Mouse (Mus musculus): ENCODE measurements around the gene Ipmk. TPM values are rescaled to one million over a fixed set of nuclear protein-coding genes. Genes with fewer than 3 reads are reported as not detected.

Gene Ipmk
- polyA plus RNA-seq, 1 experiment from 2014 or later: 16.7 TPM

DNA sequence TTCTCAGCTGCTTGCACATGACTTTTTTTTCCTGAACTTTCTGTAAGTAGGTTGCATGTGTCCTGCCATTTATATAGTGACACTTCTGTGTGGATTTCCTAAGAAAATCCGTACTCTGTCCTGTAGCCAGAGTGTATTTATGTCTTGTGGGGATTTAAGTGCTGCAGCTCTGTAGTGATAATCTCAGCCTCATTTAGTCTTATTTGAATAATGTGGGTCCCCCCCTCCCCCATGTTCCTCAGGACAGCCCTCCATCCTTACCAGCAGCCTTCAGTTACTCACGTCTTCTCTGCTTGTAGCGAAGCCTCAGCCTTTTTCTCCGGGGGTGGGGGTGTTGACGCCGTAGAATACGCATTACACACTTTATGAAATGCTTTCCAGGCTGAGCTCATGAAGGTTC is 3.7 kb downstream of the Ipmk start:
- H3K36me3 ChIP-seq: no peaks in the 10 kb centered on the region

DNA sequence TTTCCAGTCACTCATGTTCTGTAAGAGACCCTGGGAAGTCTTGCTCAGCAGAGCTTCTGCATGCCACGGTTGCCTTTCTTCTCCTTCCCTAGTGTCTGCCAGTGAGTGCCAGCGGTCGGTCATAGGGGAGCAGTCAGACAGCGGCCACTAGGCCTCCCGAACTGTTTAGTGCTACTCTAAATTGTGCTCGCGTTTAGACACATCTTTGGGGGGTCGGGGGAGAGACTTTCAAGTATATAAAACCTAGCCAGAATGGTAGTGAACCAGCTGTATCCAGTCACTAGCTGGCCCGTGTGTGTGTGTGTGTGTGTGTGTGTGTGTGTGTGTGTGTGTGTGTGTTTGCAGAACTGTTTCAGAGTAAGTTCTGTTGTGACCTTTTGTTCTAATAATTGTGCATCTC is 6.3 kb downstream of the Ipmk start:
- H3K4me1 ChIP-seq: peaks cover 6% of the 10 kb centered on the region; the same call in 1 of the 2 replicates
- WGBS: 71% methylated on average over 9 of the region's 9 CpGs

More for the DNA sequence above, 3.7 kb downstream of the Ipmk start:
- 92% methylated on average over 7 of the region's 7 CpGs for WGBS
- H3K4me3 ChIP-seq: no peak overlapping the region
- no peaks in the 10 kb centered on the region for H3K27me3 ChIP-seq
- no peak overlapping the region for H3K27ac ChIP-seq
- H3K4me2 ChIP-seq (replicated peaks): no peak overlapping the region
- H3K4me1 ChIP-seq: peaks cover 9% of the 10 kb centered on the region; the same call in 1 of the 2 replicates
- no peak overlapping the region for H3K9ac ChIP-seq
- H3K9me3 ChIP-seq: no peaks in the 10 kb centered on the region
- no peak for ATAC-seq (ENCODE audit: insufficient number of reproducible peaks, insufficient read depth, low FRiP score, low TSS enrichment)

DNA sequence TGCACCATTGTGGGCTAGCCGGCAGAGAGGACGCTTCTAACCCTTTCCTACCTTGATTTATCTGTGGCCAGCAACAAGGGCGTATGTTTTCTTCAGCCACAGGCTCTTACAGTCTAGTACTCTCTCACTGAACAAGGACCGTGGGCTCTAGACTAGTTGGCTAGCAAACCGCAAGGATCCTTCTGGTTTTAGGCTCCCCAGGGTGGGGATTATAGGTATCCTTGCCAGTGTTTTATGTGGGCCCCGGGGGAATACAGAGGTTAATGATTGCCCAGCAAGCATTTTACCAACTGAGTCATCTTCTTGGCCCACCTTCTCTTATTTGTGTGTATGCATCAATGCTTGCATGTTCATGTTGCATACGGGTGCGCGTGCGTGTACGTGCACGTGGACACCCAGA is 7.4 kb downstream of the Ipmk start:
- WGBS: 90% methylated on average over 12 of the region's 12 CpGs
- H3K9me3 ChIP-seq: no peaks in the 10 kb centered on the region
- H3K36me3 ChIP-seq: no peaks in the 10 kb centered on the region

More for the DNA sequence above, 6.3 kb downstream of the Ipmk start:
- no peak overlapping the region for H3K4me3 ChIP-seq
- H3K9me3 ChIP-seq: no peaks in the 10 kb centered on the region
- H3K36me3 ChIP-seq: no peaks in the 10 kb centered on the region
- no peak overlapping the region for H3K27ac ChIP-seq
- H3K4me2 ChIP-seq (replicated peaks): no peak overlapping the region
- no peaks in the 10 kb centered on the region for H3K27me3 ChIP-seq
- ATAC-seq (ENCODE audit: insufficient number of reproducible peaks, insufficient read depth, low FRiP score, low TSS enrichment): no peak
- no peak overlapping the region for H3K9ac ChIP-seq

DNA sequence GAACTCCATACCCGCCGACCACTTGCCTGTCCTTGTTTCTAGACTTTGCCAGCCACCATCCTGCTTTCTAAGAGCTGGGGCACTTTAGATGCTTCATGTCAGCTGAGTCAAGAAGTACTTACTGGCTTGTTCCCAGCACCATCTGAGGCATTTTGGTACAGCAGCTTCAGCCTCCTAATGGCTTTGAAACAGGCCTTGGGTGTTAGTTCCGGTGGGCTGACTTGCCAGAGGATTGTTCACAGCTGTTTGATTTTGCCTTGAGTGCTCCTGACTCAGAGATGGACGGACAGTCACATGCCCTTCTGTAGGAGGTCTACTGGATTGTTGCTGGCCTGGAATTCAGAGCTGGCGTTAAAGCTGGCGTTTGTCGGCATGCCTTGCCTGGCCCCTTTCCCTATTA is 13.5 kb downstream of the Ipmk start:
- Histone ChIP-seq H3K4me2 (replicated peaks) (no peak overlapping the region), H3K27me3 (no peaks in the 10 kb centered on the region), H3K9ac (no peak overlapping the region), H3K9me3 (no peaks in the 10 kb centered on the region), H3K36me3 (no peaks in the 10 kb centered on the region; the same call in 1 of the 2 replicates), H3K27ac (no peak overlapping the region), H3K4me1 (0 out of 2 replicates have a peak, but pooled peaks cover 7% of the 10 kb centered on the region), H3K4me3 (no peak overlapping the region)
- ATAC-seq (ENCODE audit: insufficient number of reproducible peaks, insufficient read depth, low FRiP score, low TSS enrichment): no peak
- WGBS: 82% methylated on average over 7 of the region's 7 CpGs

More for the DNA sequence above, 7.4 kb downstream of the Ipmk start:
- Histone ChIP-seq H3K4me1 (no peaks in the 10 kb centered on the region), H3K27me3 (no peaks in the 10 kb centered on the region), H3K4me2 (replicated peaks) (no peak overlapping the region), H3K4me3 (no peak overlapping the region), H3K27ac (no peak overlapping the region), H3K9ac (no peak overlapping the region)
- no peak for ATAC-seq (ENCODE audit: insufficient number of reproducible peaks, insufficient read depth, low FRiP score, low TSS enrichment)

DNA sequence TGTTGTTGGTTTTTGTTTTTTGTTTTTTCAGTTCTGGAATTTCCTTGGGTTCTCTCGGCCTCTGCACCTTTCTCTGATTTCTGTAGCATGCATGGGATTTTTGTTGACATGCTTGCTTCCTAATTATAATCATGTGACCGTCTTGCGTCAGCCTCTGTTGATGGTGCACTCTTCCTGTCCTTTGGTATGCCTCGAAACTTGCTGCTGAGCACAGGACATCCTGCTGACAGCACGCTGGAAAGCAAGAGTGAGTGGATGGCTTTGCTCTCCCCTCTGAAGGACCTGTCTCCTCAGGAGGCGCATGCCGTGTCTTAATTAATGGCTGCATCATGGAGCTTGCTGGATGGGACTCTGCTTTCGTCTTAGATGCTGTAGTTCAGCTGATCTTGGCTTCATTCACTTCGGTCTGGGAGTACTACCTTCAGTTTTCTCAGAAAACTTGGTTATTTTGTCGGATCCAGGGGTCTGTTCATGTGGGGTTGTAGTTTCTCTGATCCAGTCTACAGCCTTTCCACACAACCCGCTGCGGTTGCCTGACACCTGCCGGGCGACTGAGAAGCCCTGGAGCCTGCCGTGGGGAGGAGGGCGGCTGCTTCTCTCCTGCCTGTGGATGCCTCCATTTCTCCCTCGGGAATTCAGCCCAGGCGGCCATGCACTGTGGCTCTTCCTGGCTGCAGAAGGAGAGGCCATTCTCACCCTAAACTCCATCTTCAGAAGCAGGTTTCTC is 14.4 kb downstream of the Ipmk start:
- ATAC-seq (ENCODE audit: insufficient number of reproducible peaks, insufficient read depth, low FRiP score, low TSS enrichment): no peak
- no peak overlapping the region for H3K4me3 ChIP-seq
- H3K4me2 ChIP-seq (replicated peaks): peak overlapping the region; percentile 31
- H3K4me1 ChIP-seq: 0 out of 2 replicates have a peak, but pooled peaks cover 7% of the 10 kb centered on the region
- H3K36me3 ChIP-seq: no peaks in the 10 kb centered on the region; the same call in 1 of the 2 replicates
- 0 out of 2 replicates have a peak overlapping the region, but pooled peaks have one; percentile 21 for H3K9ac ChIP-seq
- 21% methylated on average over 18 of the region's 18 CpGs for WGBS
- H3K9me3 ChIP-seq: no peaks in the 10 kb centered on the region
- H3K27ac ChIP-seq: no peak overlapping the region
- no peaks in the 10 kb centered on the region for H3K27me3 ChIP-seq

DNA sequence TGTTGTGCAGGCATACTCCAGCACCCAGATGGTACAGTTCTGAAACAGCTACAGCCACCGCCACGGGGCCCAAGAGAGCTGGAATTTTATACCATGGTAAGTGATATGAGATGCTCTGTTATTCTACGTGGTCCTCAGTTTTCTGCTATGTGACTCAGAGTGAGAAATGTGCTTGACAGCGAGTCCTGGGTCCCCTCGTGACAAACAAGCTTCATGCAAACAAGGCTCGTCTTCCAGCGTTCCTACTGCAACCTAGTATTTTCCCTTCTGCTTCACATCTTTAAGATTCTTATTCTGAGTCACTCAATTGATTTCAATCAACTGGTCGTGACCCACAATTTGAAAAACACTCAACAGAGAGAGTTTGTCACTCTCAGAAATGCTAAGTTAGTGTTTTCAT is 15.9 kb downstream of the Ipmk start:
- H3K9ac ChIP-seq: no peak overlapping the region
- H3K9me3 ChIP-seq: no peaks in the 10 kb centered on the region
- ATAC-seq (ENCODE audit: insufficient number of reproducible peaks, insufficient read depth, low FRiP score, low TSS enrichment): no peak
- no peak overlapping the region for H3K4me2 ChIP-seq (replicated peaks)
- H3K4me1 ChIP-seq: 0 out of 2 replicates have a peak, but pooled peaks cover 7% of the 10 kb centered on the region
- 78% methylated on average over 8 of the region's 8 CpGs for WGBS
- H3K36me3 ChIP-seq: no peaks in the 10 kb centered on the region; the same call in 1 of the 2 replicates
- no peak overlapping the region for H3K27ac ChIP-seq
- H3K4me3 ChIP-seq: no peak overlapping the region
- no peaks in the 10 kb centered on the region for H3K27me3 ChIP-seq

DNA sequence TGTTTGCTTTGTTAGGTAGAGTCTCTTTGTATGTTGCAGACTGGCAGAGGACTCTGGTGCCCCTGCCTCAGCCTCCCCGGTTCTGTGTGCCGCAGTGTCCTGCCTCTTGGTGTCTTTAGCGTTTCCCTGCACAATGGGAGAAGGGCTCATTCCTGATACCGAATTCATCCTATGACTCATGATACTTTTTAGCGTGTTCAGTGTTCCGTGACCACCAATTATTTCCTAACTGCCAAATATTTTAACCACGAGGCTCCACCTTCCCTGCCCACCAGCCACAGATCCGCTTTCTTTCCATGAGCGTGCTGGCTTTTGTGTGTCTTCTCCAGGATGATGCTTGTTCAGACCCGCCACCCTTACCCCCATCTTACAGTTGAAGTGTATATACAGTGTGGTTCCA is 16.3 kb downstream of the Ipmk start:
- WGBS: 90% methylated on average over 10 of the region's 10 CpGs
- no peaks in the 10 kb centered on the region for H3K27me3 ChIP-seq
- H3K27ac ChIP-seq: no peak overlapping the region
- H3K9ac ChIP-seq: no peak overlapping the region
- 0 out of 2 replicates have a peak, but pooled peaks cover 7% of the 10 kb centered on the region for H3K4me1 ChIP-seq
- ATAC-seq (ENCODE audit: insufficient number of reproducible peaks, insufficient read depth, low FRiP score, low TSS enrichment): no peak
- no peak overlapping the region for H3K4me2 ChIP-seq (replicated peaks)
- no peak overlapping the region for H3K4me3 ChIP-seq
- H3K36me3 ChIP-seq: no peaks in the 10 kb centered on the region; the same call in 1 of the 2 replicates
- no peaks in the 10 kb centered on the region for H3K9me3 ChIP-seq

DNA sequence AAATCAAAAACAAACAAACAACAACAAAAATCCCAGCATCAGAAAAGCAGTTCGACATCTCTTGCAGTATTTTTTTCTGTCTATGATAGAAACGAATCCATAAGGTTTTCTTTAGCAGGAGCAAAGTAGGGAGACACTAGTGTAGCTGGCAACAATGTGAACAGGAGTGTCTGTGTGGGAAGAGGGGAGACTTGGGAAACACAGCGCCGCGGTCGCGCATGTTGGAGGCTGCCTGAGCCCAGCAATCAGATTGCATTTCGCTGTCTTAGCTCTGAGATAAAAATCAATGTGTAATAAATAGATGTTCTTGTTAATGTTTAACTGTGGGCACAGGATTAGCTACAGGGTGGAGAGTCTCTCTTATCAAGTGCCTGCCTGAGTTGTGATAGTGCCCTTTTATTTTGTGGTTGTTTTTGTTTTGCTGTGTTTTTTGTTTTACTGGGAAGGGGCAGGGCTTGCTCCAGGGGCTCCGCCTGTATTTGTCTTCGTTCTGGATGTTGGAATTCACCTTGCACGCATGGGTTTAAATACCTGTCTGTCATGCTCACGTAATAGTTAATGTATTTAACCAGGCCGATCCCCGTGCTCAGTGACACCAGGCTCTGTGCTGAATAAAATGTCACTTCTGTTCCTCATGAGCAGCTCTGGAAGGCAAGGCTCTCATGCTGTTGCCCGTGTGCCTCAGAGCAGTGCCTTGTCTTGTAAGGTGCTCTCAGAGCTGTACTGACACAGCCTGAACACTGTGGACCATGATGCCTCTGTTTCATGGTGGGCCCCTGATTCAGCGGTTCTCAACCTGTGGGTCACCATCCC is 20.8 kb downstream of the Ipmk start:
- no peaks in the 10 kb centered on the region for H3K27me3 ChIP-seq
- H3K4me2 ChIP-seq (replicated peaks): no peak overlapping the region
- no peak overlapping the region for H3K4me3 ChIP-seq
- WGBS: 87% methylated on average over 16 of the region's 16 CpGs
- peaks cover 5% of the 10 kb centered on the region for H3K36me3 ChIP-seq
- no peak for ATAC-seq (ENCODE audit: insufficient number of reproducible peaks, insufficient read depth, low FRiP score, low TSS enrichment)
- H3K4me1 ChIP-seq: no peaks in the 10 kb centered on the region
- no peaks in the 10 kb centered on the region for H3K9me3 ChIP-seq
- H3K9ac ChIP-seq: no peak overlapping the region
- no peak overlapping the region for H3K27ac ChIP-seq

DNA sequence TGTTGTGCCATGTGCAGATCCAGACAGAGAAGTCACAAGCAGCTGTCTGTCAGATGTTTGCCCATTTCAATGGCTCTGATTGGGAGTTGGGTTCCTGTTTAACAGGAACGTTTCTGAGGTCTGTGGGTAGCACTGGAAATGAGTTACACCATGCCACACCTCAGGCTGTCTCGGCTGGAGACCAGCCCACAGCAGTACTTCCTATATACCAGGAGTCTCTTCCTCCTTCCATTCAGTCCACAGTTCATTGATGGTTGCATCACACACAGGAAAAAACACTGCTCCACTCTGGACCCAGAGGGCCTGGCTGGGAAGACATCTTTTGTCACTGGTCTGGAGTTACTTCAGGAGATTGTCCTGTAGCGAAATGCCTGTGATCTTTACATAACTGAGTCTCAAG is 21.9 kb downstream of the Ipmk start:
- Histone ChIP-seq H3K36me3 (peaks cover 5% of the 10 kb centered on the region), H3K9me3 (no peaks in the 10 kb centered on the region), H3K27me3 (no peaks in the 10 kb centered on the region), H3K9ac (no peak overlapping the region), H3K4me1 (no peaks in the 10 kb centered on the region), H3K4me2 (replicated peaks) (no peak overlapping the region), H3K27ac (no peak overlapping the region), H3K4me3 (no peak overlapping the region)
- ATAC-seq (ENCODE audit: insufficient number of reproducible peaks, insufficient read depth, low FRiP score, low TSS enrichment): no peak
- WGBS: 79% methylated on average over 3 of the region's 3 CpGs

DNA sequence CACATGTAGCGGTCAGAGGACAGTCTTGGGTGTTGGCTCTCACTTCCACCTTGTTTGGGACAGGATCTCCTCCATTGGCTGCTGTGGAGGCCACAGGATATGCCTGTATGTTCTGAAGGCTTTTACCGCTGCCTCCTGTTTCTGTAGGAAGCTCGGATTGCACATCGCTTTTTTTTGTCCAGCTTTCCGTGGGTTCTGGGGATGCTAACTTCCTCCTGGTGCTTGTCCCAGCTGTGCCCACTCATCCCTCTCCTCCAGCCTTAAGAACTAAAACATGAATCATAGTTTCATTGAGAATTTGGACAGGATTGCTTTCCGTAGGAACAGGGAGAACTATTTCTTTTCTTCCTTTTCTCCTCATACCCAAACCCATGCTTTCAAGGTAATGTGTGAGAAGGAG is 24.3 kb downstream of the Ipmk start:
- Histone ChIP-seq H3K9me3 (no peaks in the 10 kb centered on the region), H3K27ac (no peak overlapping the region), H3K27me3 (no peaks in the 10 kb centered on the region), H3K4me1 (no peaks in the 10 kb centered on the region), H3K4me3 (no peak overlapping the region), H3K36me3 (peaks cover 6% of the 10 kb centered on the region; the same call in 1 of the 2 replicates), H3K4me2 (replicated peaks) (no peak overlapping the region), H3K9ac (no peak overlapping the region)
- ATAC-seq (ENCODE audit: insufficient number of reproducible peaks, insufficient read depth, low FRiP score, low TSS enrichment): no peak
- WGBS: 72% methylated on average over 6 of the region's 6 CpGs

DNA sequence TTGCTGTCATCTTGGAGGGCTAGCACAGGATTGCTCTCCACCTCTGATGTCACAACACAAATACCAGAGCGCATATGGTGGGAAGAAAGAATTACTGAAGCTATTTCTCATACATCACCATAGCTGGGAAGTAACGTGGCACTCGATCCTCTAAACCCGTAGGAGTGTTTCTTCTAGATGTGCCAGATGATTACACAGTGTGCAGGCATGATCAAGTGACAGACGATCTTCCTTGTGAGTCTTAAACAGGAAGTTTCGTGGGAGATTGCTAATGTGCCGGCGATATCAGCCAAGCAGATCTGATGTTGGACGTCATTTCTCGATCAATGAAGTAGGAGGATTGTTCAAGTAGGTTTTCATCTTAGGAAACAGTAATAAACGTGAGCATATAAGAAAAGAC is 26.1 kb downstream of the Ipmk start:
- Histone ChIP-seq H3K27me3 (no peaks in the 10 kb centered on the region), H3K9me3 (no peaks in the 10 kb centered on the region), H3K4me1 (no peaks in the 10 kb centered on the region), H3K27ac (no peak overlapping the region), H3K9ac (no peak overlapping the region), H3K4me2 (replicated peaks) (no peak overlapping the region), H3K36me3 (peaks cover 13% of the 10 kb centered on the region), H3K4me3 (no peak overlapping the region)
- ATAC-seq (ENCODE audit: insufficient number of reproducible peaks, insufficient read depth, low FRiP score, low TSS enrichment): no peak
- 84% methylated on average over 11 of the region's 11 CpGs for WGBS

DNA sequence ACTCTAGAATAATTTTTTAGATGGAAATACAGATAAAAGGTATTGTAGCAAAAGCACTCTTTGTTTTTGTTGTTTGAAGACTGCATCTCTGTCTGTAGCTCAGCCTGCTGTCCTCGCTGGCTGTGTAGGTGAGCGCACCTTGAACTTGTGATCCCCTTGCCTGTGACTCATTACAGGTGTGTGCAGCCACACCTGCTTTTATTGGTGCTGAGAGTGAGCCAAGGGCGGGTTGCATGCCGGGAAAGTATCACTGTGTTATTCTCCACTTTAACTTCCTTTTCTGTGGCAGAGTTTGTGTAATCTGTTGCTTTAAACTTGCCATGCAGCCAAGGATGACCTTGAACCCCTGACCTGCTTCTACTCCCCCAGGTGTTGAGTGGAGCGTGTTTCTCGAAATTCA is 28.5 kb downstream of the Ipmk start:
- no peak overlapping the region for H3K4me3 ChIP-seq
- no peaks in the 10 kb centered on the region for H3K9me3 ChIP-seq
- H3K27ac ChIP-seq: no peak overlapping the region
- no peak for ATAC-seq (ENCODE audit: insufficient number of reproducible peaks, insufficient read depth, low FRiP score, low TSS enrichment)
- H3K36me3 ChIP-seq: peaks cover 23% of the 10 kb centered on the region
- no peaks in the 10 kb centered on the region for H3K27me3 ChIP-seq
- 91% methylated on average over 6 of the region's 6 CpGs for WGBS
- no peak overlapping the region for H3K4me2 ChIP-seq (replicated peaks)
- no peak overlapping the region for H3K9ac ChIP-seq
- no peaks in the 10 kb centered on the region for H3K4me1 ChIP-seq

Measured in embryonic facial prominence, embryonic 12.5 days (tissue).